Mouse (Mus musculus) MEL-GATA-1-ER (cell line): ENCODE measurements around the gene Prss48.
"Not testable (repeated sequence)": the region's sequence is repeated elsewhere in the genome, so short reads cannot be mapped to it uniquely, and the experiment has no call there.

ENCODE experiments used
- DNase-seq: peaks from one replicate; pipeline ENCODE4 v3.0.0-alpha.2; 2012; ENCODE audit warnings: low read depth; ENCODE audit errors: extremely low read depth

Gene Prss48

GRCm38 (mm10) chr3:86004751-86005150 lies 2.5 kb upstream of the Prss48 start:
- DNase-seq = no peak

GRCm38 (mm10) chr3:86002940-86003339 lies 649 bp upstream of the Prss48 start:
- no peak for DNase-seq

- DNase-seq = no peak
These were observed 1.0 kb downstream of the Prss48 start for GRCm38 (mm10) chr3:86001271-86001670.

- DNase-seq = no peak
These were observed 7.6 kb downstream of the Prss48 start for GRCm38 (mm10) chr3:85994645-85995044.

- peak; percentile 58 for DNase-seq
These were observed 8.5 kb downstream of the Prss48 start for GRCm38 (mm10) chr3:85993744-85994143.

GRCm38 (mm10) chr3:85991802-85992156 lies 10.5 kb downstream of the Prss48 start:
- peak; percentile 62 for DNase-seq

GRCm38 (mm10) chr3:85991140-85991801 lies 11.0 kb downstream of the Prss48 start:
- peak; percentile 59 for DNase-seq

- no peak for DNase-seq
These were observed 15.1 kb downstream of the Prss48 start for GRCm38 (mm10) chr3:85987225-85987624.

- no peak for DNase-seq
These were observed 17.8 kb downstream of the Prss48 start for GRCm38 (mm10) chr3:85984537-85984936.

GRCm38 (mm10) chr3:85981761-85982160 lies 20.5 kb downstream of the Prss48 start:
- DNase-seq = not testable (repeated sequence)

- no peak for DNase-seq
These were observed 22.3 kb downstream of the Prss48 start for GRCm38 (mm10) chr3:85980036-85980435.

- DNase-seq = no peak
These were observed 27.8 kb downstream of the Prss48 start for GRCm38 (mm10) chr3:85974451-85974850.

- DNase-seq = no peak
These were observed 28.7 kb downstream of the Prss48 start for GRCm38 (mm10) chr3:85973376-85974140.

- DNase-seq = no peak
These were observed 30.7 kb downstream of the Prss48 start for GRCm38 (mm10) chr3:85971599-85971975.

GRCm38 (mm10) chr3:85970742-85971598 lies 31.3 kb downstream of the Prss48 start, which contains the start of gene Sh3d19:
Sh3d19 (plus strand) TSS chr3:85971109.
- DNase-seq = no peak

- no peak for DNase-seq
These were observed 33.3 kb downstream of the Prss48 start for GRCm38 (mm10) chr3:85969040-85969439.

GRCm38 (mm10) chr3:85965479-85965878 lies 36.8 kb downstream of the Prss48 start:
- DNase-seq = no peak

- DNase-seq = no peak
These were observed 41.2 kb downstream of the Prss48 start for GRCm38 (mm10) chr3:85961134-85961533.

- DNase-seq = no peak
These were observed 42.6 kb downstream of the Prss48 start for GRCm38 (mm10) chr3:85959669-85960068.

- no peak for DNase-seq
These were observed 46.6 kb downstream of the Prss48 start for GRCm38 (mm10) chr3:85955704-85956103.

GRCm38 (mm10) chr3:85955269-85955668 lies 47.0 kb downstream of the Prss48 start:
- DNase-seq = no peak
